Mouse (Mus musculus) thymus, postnatal 36 days (tissue): ENCODE measurements around the gene T.
"Not testable (repeated sequence)": the region's sequence is repeated elsewhere in the genome, so short reads cannot be mapped to it uniquely, and the experiment has no call there.

Source experiments
- DNase-seq, 2 experiments: peaks; one replicate each; pipeline ENCODE4 v3.0.0; 2022; ENCODE audit warnings: mixed read lengths in 2 of 2

The T gene

DNA sequence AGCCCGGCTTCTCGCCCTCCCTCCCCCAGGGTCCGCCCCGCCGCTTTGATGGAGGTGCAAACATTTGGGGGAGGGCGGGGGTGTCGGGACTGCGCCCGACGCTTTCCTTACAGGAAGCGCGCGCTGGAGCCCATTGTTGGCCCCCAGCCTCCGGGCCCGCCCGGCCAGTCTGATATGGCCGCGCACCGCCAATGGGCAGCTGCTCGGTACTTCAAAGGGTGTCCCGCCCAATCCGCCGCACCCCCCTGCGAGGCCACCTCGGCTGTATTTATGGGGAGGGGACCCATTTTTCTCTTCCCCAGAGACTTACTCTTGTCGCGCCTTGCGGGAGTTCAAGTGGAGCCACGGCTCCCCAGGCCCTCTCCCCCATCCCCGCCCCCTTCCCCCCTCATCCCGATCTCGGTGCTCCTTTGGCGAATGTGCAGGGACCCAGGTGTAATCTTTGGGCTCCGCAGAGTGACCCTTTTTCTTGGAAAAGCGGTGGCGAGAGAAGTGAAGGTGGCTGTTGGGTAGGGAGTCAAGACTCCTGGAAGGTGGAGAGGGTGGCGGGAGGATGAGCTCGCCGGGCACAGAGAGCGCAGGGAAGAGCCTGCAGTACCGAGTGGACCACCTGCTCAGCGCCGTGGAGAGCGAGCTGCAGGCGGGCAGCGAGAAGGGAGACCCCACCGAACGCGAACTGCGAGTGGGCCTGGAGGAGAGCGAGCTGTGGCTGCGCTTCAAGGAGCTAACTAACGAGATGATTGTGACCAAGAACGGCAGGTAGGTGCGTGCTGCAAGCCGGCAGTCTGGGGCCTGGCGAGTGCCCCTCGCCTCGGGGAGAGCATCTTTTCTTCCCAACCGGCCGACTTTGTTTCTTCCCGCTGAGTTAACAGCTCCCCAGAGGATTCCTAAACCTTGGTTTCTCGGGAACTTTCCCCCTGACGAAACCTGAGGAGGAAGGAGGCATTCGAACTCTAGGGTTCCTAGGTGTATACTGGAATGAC lies at the start of gene T:
Gene T (plus strand): TSS at position 446 of the 983 bp plus-strand sequence.
- DNase-seq, result no peak

DNA sequence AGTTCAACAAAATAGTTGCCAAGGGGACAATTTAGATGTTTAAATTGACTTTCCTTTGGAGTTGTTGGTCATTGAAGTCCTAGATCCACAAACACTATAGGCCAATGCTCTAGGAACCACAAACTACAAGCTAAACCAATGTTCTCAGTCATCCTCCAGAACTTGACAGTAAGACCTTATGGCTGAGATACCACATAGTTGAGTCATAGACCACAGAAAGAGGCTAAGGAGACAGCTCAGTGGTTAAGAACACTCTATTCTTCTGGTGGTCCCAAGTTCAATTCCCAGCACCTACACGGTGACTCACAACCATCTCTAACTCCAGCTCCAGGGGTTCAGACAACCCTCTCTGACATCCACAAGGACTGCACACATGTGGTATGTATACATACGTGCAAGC lies 48.8 kb upstream of the T start:
- DNase-seq, result no peak

DNA sequence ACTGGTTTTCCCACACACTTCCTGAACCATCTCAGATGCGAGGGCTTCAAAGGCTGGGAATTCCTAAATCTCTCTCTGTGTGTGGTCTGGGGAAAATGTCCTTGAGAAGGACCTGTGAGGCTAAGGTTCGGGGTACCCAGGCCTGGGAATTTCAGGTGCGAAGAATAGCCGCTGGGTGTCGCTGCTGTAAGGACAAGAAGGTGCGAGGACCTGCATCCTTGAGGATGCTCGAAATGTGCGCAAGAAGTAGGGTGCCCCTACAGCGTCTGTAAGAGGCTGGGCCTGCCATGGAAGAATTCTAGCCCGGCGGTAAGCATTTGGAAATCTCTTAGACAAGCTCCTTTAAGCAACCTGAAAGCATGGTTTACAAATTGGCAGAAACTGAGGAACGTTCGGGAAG lies 45.8 kb upstream of the T start:
- DNase-seq, result peak; percentile 44 to 52

DNA sequence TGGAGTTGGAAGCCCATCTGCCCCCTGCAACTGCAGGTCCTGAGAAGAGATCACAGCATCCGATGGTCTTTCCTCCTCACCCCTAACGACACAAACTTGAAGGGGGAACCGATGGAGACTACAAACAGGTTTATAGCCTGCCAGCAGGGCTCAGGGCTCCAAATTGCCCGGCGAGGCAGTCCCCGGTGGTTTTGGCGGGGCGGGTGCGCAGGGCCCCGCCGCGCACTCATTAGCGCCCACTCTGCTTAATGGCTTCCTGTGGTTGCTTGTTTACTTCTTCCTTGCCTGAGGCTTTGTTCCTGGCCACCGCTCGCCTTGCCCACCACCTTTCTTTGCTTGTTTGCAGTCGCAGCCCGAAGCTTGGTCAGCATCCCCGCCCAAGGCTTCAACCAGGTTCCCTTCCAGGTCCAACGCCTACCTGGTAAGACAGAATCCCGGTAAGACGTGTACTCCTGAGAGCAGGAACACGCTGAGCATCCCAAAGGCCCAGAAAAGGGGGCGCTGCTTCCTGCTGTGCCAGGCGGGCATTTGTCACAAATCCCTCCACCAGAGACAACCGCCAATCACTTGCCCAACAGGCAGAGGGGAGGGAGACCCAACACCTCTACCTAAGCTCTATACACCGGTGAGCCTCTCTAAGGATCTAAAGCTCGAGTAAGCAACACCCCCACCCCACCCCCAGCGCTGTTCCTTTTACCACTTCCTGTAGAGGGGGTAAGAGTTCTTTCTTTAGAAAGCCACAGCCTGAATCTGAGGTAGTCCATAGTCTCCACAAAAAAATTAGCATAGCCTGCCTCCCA lies 45.0 kb upstream of the T start:
- peak; percentile 27 to 31 for DNase-seq

DNA sequence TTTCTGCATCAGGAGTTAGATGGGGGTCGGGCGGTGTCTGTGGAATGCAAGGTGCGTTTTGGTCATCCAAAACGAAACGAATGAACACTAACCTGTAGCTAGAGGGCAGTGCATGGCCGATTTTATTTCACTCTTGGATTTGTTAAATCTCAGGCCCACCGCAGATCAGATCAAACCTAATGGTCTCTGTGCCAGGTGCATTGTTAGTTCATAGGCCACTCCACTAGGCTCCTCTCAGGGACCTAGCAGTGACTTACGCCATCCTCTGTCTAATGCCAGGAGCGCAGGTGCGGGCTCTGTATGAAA lies 44.5 kb upstream of the T start:
- DNase-seq, result no peak

DNA sequence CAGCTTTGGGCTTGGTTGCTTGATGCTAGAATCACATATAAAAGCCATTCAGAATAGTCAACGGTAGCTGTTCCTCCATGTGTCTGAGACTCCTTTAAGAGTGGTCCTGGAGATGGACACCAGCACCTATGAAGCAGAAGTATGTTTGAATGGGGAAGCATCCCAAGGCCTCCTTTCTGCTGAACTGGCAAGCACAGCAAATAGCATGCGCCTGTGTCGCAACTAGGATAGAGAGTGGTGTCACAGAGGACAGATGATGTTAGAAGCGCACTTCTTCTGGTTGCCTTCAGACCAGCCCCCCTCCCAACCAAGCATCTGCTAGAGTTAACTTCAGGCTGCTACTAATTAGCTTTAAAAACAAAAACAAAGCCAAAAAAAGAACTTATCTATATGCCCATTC lies 43.7 kb upstream of the T start:
- no peak for DNase-seq

DNA sequence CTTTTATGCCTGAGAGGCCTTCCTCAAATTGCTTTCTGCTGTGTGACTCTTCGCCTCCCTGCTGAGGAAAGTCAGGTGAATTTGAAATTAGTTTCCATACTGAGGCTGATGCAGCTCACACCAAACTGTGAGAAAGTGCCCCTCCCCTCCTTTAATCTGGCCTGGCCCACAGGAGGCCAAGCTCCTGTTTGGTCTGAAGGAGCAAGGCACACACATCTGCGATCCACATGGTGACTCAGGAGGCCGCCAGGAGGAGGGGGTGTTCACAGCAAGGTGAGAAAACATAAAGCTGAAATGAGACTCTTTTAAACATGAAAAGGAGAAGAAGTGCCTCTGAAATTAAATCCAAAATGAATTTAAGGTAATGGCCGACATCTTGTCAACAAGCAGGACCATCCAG lies 37.9 kb upstream of the T start:
- DNase-seq, result no peak

DNA sequence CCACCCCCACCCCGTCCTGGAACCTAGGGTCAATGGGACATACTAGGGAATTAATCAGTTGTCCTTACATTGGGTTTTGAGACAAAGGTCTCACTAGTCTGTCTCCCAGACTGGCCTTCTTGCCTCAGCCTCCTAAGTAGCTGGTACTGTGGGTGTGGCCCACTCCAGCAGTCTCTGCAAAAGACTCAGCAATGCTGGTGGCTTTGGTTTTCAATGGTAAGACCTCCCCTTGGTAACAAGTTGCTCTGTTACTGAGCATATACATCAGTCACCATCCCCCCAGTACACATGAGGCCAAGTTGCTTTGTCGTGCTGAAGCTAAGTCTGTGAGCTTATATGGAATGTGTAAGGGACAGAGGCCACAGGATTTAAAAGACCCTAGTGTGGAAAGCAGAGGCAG lies 36.3 kb upstream of the T start:
- no peak for DNase-seq

DNA sequence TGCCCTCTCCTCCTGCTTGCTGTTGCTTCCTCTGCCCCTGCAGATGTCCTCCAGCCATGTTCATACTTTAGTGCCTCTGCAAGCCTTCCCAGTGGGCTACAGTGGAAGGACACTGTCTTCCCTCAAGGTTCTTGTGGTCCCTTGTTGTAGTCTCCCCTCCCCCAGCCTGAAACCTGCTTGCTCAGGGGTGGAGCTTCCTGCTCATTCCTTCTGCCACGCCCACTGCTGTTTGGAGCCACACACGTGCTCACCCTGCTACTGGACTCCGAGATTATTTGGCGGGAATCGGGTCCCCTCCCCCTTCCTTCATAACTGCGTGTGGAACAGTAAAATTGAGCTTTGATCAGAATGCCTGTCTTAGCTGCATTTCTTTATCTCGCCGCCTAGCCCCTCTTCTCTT lies 30.3 kb upstream of the T start:
- DNase-seq, result not testable (repeated sequence)

DNA sequence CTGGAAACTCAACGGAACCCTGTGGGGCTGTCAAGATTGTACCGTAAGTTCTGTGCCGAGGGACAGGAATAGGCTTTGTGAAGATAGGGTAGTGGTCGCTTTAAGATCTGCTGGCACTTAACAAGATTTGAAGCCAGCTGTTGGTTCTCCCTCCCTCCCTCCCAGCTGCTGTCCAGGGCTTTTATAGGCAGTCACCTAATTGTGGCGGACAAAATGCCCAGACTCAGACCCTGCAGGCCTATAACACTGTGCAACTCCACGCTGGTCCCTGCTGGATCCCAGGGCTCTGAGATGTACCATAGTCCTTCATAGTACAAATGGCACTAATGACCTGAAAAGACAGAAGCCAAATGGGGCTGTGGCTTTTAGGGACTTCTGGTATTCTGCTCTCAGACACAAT lies 27.9 kb upstream of the T start:
- no peak for DNase-seq

DNA sequence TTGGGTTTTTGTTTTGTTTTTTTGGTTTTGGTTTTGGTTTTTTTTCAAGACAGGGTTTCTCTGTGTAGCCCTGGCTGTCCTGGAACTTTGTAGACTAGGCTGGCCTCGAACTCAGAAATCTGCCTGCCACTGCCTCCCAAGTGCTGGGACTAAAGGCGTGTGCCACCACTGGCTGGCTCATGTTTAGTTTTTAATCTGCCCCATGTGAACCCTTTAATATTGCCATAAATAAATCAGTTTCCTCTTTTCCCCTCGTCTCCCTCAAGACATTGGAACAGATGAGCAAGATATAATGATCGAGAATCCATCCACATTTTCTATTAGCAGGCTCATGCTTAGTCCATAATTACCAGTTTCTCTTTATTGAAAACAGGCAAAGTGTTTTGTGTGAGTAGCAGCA lies 26.2 kb upstream of the T start:
- not testable (repeated sequence) for DNase-seq

DNA sequence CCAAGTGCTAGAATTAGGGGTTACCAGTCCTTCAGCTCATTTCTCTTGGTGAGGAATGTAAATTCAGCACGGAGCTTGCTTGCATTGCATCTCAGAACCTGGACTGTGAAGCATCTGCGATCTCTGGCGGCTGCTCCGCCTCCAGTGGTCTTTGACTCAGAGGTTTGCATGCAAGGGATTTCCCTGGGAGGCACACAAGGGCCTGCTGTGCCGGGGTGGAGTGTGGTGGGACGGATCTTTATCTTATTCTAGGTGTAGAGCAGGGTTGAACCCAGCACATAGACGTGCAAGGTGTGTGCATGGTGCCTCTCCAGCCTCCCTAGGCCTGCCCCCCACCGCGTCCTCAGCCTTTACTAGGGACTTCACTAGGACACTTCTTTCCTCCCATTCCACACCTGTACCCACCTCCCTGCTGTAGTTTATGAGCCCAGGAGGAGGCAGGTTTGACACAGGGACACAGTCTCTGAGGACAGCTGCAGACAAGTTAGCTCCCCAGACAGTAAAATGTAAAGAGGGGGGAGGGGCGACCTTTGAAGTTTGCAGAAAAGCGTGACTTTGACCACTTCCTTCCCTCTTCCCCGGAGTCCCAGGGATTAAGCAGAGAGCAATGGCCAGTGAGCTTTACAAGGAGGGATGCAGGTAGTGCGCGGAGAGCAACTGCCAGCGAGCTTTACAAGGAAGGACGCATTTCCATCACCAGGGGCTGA lies 25.5 kb upstream of the T start:
- peak; percentile 7 to 15 for DNase-seq

DNA sequence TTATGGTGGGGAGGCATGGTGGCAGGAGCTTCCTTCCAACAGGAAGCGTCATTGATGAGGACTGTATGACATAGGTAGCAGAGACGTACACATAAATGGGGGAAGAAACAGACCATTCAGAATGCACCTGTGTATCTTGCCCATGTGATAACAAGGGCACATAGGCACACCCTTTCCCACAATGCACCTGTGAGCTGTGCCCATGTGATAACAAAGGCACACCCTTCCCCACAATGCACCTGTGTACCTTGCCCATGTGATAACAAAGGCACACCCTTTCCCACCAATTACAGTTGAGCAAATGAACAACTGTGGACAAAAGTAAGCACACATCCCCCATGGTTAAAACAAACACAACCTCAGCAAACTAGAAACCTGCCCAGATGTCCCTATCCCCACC lies 23.9 kb upstream of the T start:
- DNase-seq, result no peak

DNA sequence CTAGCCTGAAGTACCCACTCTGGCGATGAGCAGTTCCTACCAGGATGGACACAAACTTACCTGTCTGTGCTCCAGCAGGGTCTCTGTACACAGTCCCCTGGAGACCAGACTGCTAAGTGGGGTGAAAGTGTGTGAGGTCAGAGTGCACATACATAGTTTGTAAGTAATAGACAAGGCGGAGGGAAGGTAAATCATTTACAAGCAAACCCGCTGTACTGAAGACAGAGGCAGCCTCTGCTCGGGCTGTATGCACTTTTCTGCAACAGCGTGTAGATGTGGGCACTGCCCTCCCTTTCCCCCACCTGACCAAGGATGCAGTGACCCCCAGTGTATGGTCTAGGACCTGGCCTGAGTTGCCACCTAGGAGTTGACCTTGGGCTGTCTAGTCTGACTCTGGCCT lies 20.6 kb upstream of the T start:
- no peak for DNase-seq

DNA sequence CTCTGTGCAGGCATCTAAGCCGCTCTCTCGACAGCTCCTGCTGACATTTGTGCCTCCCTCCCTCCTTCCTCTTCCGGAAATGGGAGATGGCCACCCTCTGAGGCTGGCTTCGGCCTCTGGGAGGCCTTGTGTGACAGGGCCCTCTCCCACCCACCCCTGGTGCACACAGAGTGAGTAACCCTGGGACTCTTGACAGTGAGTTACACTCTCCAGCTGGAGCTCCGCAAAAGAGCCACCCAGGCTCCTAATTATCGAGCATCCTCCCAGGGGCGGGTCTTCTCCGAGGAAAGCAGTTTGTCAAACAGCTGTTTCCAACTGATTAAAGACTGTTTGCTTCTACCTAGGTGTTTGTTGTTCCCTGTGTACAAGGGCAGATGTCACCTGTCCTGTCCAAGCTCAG lies 18.7 kb upstream of the T start:
- DNase-seq, result no peak

DNA sequence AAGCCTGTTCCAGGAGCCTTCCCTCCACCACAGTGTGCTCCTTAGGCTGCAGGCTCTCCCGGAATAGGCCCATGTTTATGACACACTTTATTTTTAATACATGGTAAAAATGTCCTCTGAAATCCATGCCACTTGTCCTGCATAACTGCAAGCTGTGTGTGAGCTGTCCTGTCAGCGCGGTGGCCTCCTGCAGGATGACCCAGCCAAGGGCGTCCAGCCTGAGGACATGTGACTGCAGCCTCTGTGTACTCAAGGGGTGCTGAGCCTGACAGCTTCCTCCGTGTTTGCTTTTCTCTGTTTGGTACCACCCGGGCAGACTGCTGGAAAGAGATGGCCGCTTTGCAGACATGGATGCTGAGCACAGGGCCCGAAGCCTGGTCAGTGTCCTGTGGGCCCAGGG lies 17.4 kb upstream of the T start:
- no peak for DNase-seq

DNA sequence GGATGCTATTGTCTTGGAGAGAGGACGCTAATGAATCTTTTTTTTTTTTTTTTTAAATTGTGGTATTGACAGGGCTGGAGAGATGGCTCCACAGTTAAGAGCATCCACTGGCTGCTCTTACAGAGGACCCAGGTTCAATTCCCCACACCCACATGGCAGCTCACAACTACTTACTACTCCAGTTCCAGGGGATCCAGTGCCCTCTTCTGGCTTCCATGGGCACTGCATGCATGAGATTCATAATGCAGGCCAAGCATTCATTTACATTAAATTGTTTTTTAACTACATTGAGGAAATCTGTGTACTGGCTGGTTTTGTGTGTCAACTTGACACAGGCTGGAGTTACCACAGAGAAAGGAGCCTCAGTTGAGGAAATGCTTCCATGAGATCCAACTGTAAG lies 13.5 kb upstream of the T start:
- peak; percentile 22 to 29 for DNase-seq

DNA sequence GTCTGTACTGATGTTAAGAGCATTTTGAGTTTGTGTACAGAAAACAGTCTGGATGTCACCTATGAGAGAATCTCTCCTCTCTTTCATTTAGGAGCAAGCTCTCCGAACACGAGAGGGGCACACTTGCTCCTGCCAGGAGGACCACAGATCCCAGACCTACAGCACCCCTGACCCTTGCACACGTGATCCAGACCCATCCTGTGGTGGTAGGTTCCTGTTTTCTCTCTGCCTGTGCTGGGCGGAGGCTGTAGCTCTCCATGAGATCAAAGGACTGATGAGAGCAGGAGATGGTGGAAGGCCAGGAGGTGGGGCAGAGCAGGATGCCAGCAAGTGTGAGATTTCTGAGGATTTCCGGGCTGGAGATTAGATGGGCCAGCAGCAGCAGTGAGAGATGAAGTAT lies 12.7 kb upstream of the T start:
- DNase-seq, result no peak

DNA sequence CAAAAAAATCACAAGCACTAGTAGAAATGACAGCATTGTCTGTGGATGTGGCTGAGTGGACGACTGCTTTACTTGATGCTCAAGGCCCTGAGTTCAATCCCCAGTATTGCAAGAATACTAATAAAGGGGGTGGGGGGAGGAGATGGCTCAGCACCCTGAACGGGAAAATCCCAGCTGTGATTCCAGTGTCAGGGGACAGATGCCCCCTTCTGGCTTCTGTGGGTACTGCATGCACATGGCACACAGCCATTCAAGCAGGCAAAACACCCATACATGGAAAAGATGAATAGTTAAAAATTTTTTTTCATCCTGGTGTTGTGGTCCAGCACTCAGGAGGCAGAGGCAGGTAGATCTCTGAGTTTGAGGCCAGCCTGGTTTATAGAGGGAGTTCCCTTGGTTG lies 10.9 kb upstream of the T start:
- DNase-seq, result peak; percentile 24 to 35

DNA sequence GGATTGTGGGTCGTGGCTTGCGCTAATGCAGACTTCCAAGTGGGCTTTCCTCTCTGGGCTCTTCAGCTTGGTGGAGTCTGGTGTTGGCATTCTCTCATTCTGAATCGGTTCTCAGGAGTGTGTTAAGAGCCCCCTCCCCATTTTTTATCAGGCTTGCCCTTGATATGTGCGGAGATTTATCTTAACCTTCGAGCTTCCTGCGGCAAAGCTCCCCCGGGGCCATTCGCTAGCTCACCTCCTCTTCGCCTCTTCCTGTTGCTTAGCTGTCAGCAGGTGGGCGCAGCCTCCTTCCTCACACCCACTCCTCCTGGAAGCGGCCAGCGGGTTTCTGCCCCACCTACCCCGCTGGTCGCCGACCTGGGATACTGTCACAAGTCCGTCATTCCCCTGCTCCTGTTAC lies 4.8 kb upstream of the T start:
- DNase-seq, result no peak

DNA sequence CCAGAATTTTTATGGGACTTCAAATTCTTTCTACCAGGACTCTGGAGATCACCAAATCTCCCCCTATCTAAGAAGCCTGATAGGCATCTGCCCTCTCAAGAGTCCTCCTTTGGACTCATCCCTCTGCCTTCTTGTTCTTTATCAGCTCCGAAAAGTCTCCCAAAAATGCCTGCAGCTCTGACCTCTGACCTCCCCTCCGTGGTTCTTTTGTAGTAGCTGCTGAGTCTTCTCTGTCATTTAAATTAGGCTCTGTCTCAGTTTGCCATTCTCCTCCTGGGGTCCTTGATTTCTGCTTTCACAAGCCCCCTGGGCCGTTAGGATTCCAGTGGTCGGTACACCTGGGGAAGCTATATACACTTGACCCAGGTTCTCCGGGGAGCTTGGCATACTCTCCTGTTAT lies 4.3 kb upstream of the T start:
- DNase-seq, result no peak

DNA sequence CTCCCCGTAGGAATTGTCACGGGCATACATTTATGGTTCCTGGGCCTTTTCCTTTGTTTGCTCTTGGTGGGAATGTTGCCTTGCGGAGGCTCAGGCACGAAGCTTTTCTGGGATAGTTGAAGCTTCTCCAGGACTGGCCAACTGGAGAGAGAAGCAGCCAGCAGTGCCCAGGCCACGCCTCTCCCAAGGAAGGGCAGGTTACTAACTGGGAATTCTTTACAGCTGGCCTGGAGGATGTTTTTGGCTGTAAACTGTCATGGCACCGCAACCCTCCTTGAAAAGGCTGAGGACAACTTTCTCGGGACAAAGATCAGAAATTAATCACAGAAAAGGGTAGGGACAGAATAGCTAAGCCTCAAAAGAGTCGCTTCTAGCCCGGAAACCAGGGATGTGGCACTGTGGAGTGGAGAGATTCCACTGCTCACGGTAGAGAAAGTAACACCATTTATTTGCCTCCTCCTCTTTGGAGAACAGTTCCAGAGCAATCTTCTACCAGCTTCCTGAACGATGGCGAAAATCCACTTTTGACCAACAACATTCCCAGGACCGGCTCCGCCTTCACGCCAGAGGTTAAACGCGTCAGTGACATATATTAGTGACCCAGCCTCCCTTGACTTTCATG lies 1.9 kb upstream of the T start:
- DNase-seq, result no peak
